Mouse (Mus musculus): Measurements from ENCODE around the gene Slc39a11. TPM values are rescaled to one million over a fixed set of nuclear protein-coding genes. Genes with fewer than 3 reads are reported as not detected.

Slc39a11 gene
- polyA plus RNA-seq, 1 experiment from 2014 or later = 33.9 TPM

DNA sequence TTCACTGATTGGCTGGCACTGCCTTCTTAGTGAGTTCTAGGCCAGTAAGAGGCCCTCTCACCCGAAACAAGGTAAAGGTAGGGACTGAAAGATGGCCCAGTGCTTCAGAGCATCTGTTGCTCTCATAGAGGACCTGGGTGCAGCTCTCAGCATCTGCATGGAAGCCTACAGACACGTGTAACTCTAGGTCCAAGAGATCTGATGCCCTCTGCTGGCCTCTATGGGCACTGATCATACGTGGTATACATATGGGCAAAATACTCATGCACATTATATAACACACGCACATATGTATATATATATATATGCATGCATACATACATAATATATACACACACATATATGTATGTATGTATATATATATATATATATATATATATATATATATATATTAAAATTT is 231.9 kb downstream of the Slc39a11 start:
- Histone ChIP-seq H3K27me3 (replicated peaks) (no peaks in the 10 kb centered on the region), H3K4me1 (peaks cover 10% of the 10 kb centered on the region), H3K4me3 (no peak overlapping the region), H3K9me3 (no peaks in the 10 kb centered on the region), H3K9ac (no peak overlapping the region), H3K4me2 (no peak overlapping the region), H3K36me3 (replicated peaks) (no peaks in the 10 kb centered on the region), H3K27ac (no peak overlapping the region)
- no peak for ATAC-seq (replicated peaks)
- 92% methylated on average over 4 of the region's 4 CpGs for WGBS

DNA sequence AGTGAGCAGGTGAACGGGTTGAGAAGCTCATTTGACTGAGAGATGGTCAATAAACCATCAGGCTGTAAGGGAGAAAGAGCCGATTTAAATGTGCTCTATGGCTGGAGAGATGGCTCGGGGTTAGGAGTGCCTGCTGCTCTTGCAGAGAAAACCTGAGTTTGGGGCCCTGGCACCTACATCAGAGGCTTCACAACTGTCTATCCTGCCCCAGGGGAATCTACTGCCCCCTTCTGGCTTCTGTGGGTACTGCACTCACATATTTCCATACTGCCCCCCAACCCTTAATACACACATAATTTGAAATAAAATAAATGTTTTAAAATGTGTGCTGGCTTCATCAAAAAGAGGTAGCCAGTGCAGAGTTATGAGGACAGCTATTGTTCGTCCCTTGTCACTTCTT is 237.3 kb downstream of the Slc39a11 start:
- H3K4me1 ChIP-seq = no peaks in the 10 kb centered on the region
- no peak overlapping the region for H3K4me2 ChIP-seq
- no peak overlapping the region for H3K27ac ChIP-seq
- H3K9me3 ChIP-seq = no peaks in the 10 kb centered on the region
- H3K27me3 ChIP-seq (replicated peaks) = no peaks in the 10 kb centered on the region
- no peaks in the 10 kb centered on the region for H3K36me3 ChIP-seq (replicated peaks)
- no peak overlapping the region for H3K4me3 ChIP-seq
- H3K9ac ChIP-seq = no peak overlapping the region
- WGBS = 92% methylated on average over 4 of the region's 4 CpGs
- no peak for ATAC-seq (replicated peaks)

DNA sequence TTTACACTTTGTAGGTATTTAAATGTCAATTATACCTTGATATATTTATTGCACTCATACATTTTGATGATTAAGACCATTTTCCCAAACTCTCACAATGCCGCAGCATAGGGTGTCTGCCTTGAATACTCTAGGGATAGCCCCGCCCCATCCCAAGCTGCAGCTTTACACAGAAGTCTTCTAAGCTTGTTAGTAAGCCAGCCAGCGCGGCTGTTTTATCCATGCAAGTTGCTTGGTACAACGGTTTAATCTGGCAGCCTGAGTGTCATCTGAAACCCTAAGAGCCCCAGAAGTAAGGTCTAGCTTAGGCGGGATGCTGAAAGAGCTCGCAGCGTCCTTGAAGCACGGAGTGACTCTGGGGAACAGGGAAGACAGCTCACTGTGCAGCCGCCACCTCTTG is 238.1 kb downstream of the Slc39a11 start:
- Histone ChIP-seq H3K27me3 (replicated peaks) (no peaks in the 10 kb centered on the region), H3K9me3 (no peaks in the 10 kb centered on the region), H3K36me3 (replicated peaks) (no peaks in the 10 kb centered on the region), H3K27ac (no peak overlapping the region), H3K4me3 (no peak overlapping the region), H3K9ac (no peak overlapping the region), H3K4me1 (no peaks in the 10 kb centered on the region), H3K4me2 (no peak overlapping the region)
- WGBS = 45% methylated on average over 10 of the region's 10 CpGs
- no peak for ATAC-seq (replicated peaks)

DNA sequence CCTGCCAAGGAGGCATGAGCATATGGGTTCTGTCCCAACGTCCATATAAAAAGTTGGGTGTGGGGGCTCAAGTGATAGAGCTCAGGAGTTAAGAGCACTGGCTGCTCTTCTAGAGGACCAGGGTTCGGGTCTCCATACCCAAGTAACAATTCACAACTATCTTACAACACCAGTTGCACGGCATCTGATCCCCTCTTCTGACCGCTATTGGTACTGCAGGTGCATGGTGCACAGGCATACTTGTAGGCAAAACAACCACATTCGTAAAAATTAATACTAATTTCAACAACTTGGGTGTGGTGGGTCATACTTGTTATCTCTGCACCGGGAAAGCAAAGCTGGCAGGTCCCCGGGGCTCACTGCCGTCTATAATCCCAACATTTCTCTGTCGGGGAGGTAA is 240.8 kb downstream of the Slc39a11 start:
- H3K4me1 ChIP-seq = 0 out of 2 replicates have a peak, but pooled peaks cover 2% of the 10 kb centered on the region
- no peak overlapping the region for H3K9ac ChIP-seq
- H3K36me3 ChIP-seq (replicated peaks) = no peaks in the 10 kb centered on the region
- no peaks in the 10 kb centered on the region for H3K9me3 ChIP-seq
- 88% methylated on average over 9 of the region's 9 CpGs for WGBS
- H3K4me3 ChIP-seq = no peak overlapping the region
- no peak overlapping the region for H3K27ac ChIP-seq
- no peak for ATAC-seq (replicated peaks)
- H3K4me2 ChIP-seq = no peak overlapping the region
- no peaks in the 10 kb centered on the region for H3K27me3 ChIP-seq (replicated peaks)

DNA sequence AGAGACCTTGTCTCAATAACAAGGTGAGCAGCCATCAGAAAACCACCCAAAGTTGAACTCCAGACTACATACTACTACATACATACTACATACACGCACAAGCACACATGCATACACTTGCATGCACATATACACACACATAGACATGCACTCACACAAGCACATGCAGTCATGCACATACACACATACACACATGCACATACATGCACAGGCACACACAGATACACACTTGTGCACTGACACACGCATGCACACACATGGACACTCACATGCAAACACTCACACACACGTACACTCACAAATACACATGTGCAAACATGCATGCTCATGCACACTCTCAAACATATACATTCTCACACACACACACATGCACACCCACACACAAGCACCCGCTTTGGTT is 242.4 kb downstream of the Slc39a11 start:
- ATAC-seq (replicated peaks) = no peak
- Histone ChIP-seq H3K27me3 (replicated peaks) (no peaks in the 10 kb centered on the region), H3K4me3 (no peak overlapping the region), H3K27ac (no peak overlapping the region), H3K9me3 (no peaks in the 10 kb centered on the region), H3K9ac (no peak overlapping the region), H3K36me3 (replicated peaks) (no peaks in the 10 kb centered on the region), H3K4me2 (no peak overlapping the region), H3K4me1 (peaks cover 6% of the 10 kb centered on the region; the same call in 1 of the 2 replicates)
- WGBS = 98% methylated on average over 4 of the region's 4 CpGs

DNA sequence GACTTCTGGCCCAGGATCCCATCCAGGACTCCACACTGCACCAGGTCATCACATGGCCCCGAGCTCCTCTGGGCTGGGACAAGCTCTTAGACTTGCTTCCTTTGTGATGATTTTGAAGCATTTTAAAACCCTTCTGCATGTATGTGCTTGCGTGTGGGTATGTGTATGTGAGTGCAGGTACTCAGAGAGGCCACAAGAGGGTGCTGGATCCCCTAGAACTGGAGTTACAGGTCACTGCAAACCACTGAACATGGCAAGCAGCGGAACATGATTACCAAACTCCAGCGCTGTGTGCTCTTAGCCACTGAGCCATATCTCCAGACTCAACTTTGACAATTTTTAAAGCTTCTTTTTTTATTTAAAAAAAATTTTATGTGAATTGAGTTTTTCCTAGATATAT is 249.0 kb downstream of the Slc39a11 start:
- Histone ChIP-seq H3K9me3 (no peaks in the 10 kb centered on the region), H3K4me3 (no peak overlapping the region), H3K27me3 (replicated peaks) (no peaks in the 10 kb centered on the region), H3K9ac (no peak overlapping the region), H3K36me3 (replicated peaks) (no peaks in the 10 kb centered on the region), H3K27ac (no peak overlapping the region), H3K4me2 (no peak overlapping the region), H3K4me1 (peaks cover 4% of the 10 kb centered on the region; the same call in 1 of the 2 replicates)
- WGBS = 93% methylated on average over 4 of the region's 4 CpGs
- no peak for ATAC-seq (replicated peaks)

DNA sequence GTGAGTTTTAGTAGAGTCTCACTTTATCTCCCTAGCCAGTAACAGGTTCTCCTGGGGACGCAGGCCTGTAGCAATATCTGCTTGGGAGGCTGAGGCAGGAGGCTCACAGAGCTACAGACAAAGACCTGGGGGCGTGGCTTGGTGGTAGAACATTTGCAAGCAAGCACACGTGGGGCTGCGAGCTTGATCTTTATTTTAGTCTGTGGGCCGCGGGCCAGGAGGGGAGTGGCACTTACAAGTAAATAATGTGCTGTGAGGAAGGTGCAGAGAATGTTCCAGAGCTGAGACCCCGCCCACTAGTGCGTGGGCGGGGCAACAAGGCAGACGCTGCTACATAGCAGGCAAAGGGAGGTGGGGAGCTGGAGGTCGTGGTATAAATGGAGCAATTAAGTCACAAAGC is 250.3 kb downstream of the Slc39a11 start:
- ATAC-seq (replicated peaks) = no peak
- 86% methylated on average over 11 of the region's 11 CpGs for WGBS
- Histone ChIP-seq H3K4me3 (no peak overlapping the region), H3K27ac (no peak overlapping the region), H3K27me3 (replicated peaks) (no peaks in the 10 kb centered on the region), H3K9ac (no peak overlapping the region), H3K4me2 (no peak overlapping the region), H3K9me3 (no peaks in the 10 kb centered on the region), H3K36me3 (replicated peaks) (no peaks in the 10 kb centered on the region), H3K4me1 (peaks cover 4% of the 10 kb centered on the region; the same call in 1 of the 2 replicates)

DNA sequence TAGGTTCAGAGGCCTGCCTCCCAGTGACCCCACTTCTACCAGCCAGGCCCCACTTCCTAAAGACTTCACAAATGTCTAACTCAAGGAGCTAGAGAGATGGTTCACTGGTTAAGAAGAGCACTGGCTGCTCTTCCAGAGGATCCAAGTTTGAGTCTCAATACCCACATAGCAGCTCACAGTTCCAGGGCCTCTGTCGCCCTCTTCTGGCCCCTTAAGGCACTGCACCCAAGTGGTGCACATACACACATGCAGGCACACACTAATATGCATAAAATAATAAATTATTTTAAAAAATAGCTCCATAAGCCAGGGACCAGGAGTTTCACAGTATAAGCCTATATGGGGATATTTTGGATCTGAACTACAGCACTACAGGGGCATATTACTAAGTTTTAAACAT is 252.5 kb downstream of the Slc39a11 start:
- no peak overlapping the region for H3K9ac ChIP-seq
- ATAC-seq (replicated peaks) = no peak
- 69% methylated on average over 1 of the region's 1 CpGs for WGBS

DNA sequence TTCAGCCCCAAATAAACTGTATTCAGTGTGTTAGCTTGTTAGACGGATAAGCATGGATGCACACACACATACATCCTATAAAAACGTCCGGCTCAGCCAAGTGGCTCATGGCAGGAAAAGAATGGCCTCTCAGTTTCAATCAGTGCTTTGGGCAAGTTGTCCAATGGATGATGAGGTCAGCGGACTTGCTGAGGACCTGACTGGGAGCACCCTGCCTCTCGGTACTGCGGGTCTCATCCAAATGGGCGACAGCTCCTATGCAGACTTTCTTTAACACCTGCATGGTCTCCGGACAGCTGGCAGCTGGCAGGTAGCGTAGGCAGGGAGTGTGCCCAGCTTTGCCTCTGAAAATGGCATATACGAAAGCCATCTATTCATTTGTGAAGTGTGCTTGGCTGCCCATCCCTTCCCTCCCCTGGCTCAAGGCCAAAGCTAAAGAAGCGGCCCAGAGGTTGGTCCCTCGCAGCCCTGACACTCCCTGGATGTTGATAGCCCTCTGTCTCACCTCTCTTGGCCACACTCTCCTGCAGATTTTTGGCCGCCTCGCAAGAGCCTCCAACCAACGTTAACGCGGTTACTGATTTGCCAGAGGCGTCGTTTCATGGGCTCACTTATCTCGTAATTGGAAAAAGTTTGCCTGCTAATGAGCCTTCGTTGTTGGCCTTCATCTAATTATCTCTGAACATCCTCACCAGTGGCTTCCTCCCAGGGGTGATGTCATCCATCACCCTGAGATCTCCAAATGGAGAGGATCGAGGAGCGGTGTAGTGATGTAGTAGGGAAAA is 256.3 kb downstream of the Slc39a11 start:
- H3K9me3 ChIP-seq = no peaks in the 10 kb centered on the region
- no peak overlapping the region for H3K4me3 ChIP-seq
- H3K9ac ChIP-seq = no peak overlapping the region
- H3K36me3 ChIP-seq (replicated peaks) = no peaks in the 10 kb centered on the region
- H3K27ac ChIP-seq = no peak overlapping the region
- 74% methylated on average over 23 of the region's 23 CpGs for WGBS
- peaks cover 43% of the 10 kb centered on the region for H3K4me1 ChIP-seq
- H3K4me2 ChIP-seq = no peak overlapping the region
- no peak for ATAC-seq (replicated peaks)
- no peaks in the 10 kb centered on the region for H3K27me3 ChIP-seq (replicated peaks)

More for the DNA sequence above, 252.5 kb downstream of the Slc39a11 start:
- Histone ChIP-seq H3K9me3 (no peaks in the 10 kb centered on the region), H3K4me3 (no peak overlapping the region), H3K27ac (no peak overlapping the region), H3K4me2 (no peak overlapping the region), H3K27me3 (replicated peaks) (no peaks in the 10 kb centered on the region), H3K36me3 (replicated peaks) (no peaks in the 10 kb centered on the region), H3K4me1 (peaks cover 11% of the 10 kb centered on the region)

DNA sequence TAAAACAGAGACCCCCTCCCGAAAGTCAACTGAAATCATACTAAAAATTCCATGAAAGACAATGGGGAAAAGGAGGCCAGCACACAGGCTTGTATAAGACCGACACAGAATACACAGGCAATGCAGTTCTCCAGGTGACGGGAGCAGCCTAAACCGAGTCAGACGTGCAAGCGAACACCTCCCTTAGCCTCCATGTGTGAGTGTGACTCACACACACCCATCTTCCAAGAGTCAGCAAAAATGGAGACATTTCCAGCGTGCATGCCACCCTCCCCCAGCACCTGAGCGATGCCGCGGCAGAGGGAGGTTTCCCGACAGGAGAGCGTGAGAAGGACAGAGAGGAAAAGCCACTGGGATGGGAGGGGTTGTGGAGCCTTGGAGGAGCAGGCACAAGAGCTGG is 258.2 kb downstream of the Slc39a11 start:
- no peak for ATAC-seq (replicated peaks)
- Histone ChIP-seq H3K9ac (no peak overlapping the region), H3K4me1 (peaks cover 43% of the 10 kb centered on the region), H3K4me3 (no peak overlapping the region), H3K36me3 (replicated peaks) (no peaks in the 10 kb centered on the region), H3K27me3 (replicated peaks) (no peaks in the 10 kb centered on the region), H3K4me2 (no peak overlapping the region), H3K27ac (peak overlapping the region; percentile 70; the same call in 1 of the 2 replicates), H3K9me3 (no peaks in the 10 kb centered on the region)
- WGBS = 88% methylated on average over 12 of the region's 12 CpGs

DNA sequence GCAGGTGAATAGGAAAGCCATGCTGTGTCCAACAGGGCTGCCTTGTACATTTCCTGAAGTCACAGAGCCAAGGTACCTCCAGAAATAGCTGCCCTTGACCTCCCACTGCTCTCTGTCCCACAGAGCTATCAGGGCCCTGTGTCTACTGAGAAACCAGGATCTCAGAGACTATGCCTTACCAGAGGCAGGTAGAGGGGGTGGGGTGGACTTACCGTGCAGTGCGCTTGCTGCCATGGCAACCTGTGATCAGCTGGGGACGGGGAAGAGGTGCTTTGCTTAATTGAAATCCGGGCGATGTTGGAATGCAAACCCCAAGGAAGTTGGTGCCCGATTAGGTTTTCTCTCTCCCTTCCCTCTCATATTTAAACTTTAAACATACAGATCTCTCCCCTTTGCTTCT is 260.2 kb downstream of the Slc39a11 start:
- no peaks in the 10 kb centered on the region for H3K27me3 ChIP-seq (replicated peaks)
- H3K9ac ChIP-seq = no peak overlapping the region
- no peaks in the 10 kb centered on the region for H3K9me3 ChIP-seq
- 15% methylated on average over 6 of the region's 6 CpGs for WGBS
- H3K4me3 ChIP-seq = no peak overlapping the region
- no peaks in the 10 kb centered on the region for H3K36me3 ChIP-seq (replicated peaks)
- H3K27ac ChIP-seq = peak overlapping the region; percentile 42
- H3K4me2 ChIP-seq = no peak overlapping the region
- ATAC-seq (replicated peaks) = peak; percentile 83
- H3K4me1 ChIP-seq = peaks cover 52% of the 10 kb centered on the region

DNA sequence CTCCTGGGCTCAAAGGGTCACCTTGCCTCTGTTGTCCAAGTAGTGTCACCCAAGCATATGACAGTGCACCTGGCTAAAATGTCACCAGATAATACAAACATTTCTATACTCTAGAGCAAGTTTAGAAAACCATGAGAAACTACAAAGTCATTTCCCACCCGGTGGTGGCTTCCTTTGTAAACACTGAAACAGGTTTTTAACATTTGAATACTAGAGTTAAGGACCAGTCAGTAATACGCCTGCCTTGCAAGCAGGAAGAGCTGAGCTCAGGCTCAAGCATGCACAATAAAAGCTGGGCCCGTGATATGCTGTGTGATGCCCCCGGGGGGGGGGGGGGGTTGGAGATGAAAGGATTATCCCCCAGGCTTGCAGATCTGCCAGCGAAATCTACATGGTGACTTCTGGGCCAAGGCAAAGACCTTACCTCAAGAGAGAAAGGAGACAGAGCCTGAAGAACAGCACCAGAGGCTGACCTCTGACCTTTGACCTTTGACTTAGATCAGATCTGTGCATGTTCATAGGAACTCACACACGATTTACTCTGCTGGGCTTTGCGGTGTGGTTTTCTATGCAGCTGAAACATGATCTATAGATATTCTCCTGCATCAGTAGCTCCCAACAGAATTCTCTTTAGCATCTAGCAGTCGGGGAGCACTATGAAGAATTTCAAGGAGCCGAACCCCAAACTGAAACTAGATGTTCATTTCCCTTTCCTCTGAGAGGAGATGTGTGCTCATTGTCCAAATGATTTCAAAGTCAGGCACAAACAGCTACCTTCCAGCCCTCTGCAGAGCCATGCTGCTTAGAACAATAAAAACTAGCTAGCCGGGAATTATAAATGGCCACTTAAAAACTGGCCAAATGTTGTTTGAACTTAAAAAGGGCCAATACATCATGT is 267.0 kb downstream of the Slc39a11 start:
- H3K4me2 ChIP-seq = no peak overlapping the region
- H3K4me1 ChIP-seq = peaks cover 15% of the 10 kb centered on the region; the same call in 1 of the 2 replicates
- H3K9ac ChIP-seq = no peak overlapping the region
- ATAC-seq (replicated peaks) = no peak
- H3K36me3 ChIP-seq (replicated peaks) = no peaks in the 10 kb centered on the region
- no peaks in the 10 kb centered on the region for H3K27me3 ChIP-seq (replicated peaks)
- H3K9me3 ChIP-seq = no peaks in the 10 kb centered on the region
- no peak overlapping the region for H3K4me3 ChIP-seq
- 25% methylated on average over 10 of the region's 10 CpGs for WGBS
- H3K27ac ChIP-seq = no peak overlapping the region
